Mouse (Mus musculus) layer of hippocampus, adult 9-10 months (tissue): ENCODE measurements at regions not wholly inside any gene's neighbourhood (a gene's known extent, or its start where the extent isn't known, plus 50 kb on each side); places are given as distances from the start of the nearest gene placed in this dataset.
A peak's percentile ranks its signal among the peaks of the same experiment; 100 is the strongest.

Experiments used
- DNase-seq: peaks from one replicate; pipeline ENCODE4 v3.0.0; 2022; ENCODE audit warnings: low spot score

DNA sequence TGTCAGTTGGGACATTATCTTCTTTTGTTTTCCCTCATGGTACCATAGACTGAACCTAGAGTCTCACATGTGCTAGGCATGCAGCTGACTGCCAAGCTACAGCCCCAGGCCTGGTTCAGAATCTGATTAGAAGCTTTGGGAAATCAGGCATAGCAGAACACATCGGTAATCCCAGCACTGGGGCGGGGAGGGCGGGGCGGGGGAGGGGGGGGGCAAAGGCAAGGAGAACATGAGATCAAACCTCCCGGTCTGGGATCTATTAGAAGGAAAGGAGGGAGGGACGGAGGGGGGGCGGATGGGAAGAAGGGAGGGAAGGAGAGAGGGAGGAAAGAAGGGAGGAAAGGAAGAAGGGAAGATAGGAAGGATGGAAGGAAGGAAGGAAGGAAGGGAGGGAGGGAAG lies 617.5 kb downstream of the Epha4 start:
- no peak for DNase-seq

DNA sequence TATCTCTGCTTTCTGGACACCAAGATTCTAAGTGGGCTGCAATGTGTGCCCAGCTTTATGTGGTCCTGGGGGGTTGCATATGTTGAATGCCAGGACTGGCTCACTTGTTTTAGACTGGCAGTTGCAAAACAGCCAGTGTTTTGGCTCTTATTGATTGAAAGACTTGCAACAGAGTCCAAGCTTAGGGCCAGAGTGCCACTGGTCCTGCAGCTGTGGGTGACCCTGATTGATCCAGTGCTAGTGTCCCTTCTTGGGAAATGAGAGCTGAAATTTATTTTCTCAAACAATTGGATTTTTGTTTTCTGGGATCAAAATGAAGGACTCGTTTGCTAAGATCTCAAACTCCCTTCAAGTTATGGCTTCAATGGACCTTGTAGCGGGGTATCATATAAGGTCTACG lies 603.4 kb downstream of the Epha4 start:
- DNase-seq = no peak

DNA sequence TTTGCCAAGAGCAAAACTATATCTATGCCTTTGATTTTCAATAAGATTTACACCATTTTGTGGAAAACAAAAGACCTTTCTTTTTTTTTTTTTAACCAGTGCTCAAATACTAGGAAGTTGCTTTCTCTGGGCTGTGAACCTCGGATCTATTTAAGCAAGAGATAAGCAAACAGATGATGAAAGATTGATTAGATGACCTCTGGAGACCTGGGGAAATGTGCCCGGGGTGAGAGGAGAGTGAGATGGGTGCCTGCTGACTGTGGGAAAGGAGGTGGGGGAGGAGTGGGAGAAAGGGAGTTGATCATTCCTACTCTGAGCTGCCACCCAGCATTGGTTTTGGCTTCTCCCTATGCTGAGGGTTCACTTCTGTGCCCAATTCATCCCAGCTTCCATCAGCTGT lies 595.3 kb downstream of the Epha4 start:
- no peak for DNase-seq

DNA sequence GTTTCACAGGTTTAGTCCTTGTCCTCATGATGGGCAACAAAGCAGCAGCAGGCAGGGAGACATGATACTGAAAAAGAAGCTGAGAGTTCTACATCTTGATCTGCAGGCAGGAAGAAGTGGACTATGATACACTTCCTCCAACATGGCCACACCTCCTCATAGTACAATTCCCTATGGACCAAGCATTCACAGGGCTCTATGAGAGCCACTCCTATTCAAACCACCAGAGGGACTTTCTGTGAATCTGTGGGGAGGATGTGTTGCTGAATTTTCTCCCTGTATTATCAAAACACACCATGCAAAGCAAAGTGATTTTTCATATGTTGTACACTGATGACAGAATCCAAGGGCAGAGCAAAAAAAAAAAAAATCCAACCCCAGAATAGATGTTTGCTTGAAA lies 594.3 kb downstream of the Epha4 start:
- DNase-seq = no peak

DNA sequence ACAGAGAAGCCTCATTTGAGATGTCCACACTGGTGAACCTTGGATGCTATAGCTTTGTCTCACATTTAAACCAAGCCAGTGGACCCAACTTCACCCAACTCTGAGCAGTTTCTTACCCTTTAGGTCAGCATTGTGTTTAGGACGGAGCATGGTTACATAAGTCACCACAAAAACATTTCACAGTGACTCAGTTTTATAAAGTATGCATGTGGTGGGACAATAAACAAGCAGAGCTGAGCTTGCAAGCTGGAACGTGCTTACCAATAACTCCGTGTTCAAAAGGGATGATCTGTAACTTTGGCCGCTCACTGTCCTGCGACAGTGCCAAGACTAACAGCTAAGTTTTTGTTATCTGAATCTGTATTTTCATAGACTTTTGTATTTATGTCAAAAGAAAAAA lies 587.8 kb downstream of the Epha4 start:
- no peak for DNase-seq

DNA sequence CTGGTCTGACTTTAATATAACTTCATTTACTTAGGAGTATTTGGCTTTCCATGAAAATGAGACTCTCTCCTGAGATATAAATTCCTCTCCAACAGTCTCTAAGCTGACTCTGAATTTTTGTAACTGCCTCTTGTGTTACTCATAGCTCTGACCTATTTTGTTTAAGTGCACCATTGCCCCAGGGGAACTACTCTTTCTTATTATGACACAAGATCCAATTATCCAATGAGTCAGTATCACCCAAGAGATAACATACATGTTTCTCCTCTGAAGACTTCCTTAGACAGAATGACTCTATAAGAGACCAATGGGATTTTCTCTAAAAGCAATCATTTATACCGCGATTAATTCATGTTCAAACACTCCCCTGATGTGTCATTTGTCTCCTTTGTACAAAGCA lies 586.9 kb downstream of the Epha4 start:
- no peak for DNase-seq

DNA sequence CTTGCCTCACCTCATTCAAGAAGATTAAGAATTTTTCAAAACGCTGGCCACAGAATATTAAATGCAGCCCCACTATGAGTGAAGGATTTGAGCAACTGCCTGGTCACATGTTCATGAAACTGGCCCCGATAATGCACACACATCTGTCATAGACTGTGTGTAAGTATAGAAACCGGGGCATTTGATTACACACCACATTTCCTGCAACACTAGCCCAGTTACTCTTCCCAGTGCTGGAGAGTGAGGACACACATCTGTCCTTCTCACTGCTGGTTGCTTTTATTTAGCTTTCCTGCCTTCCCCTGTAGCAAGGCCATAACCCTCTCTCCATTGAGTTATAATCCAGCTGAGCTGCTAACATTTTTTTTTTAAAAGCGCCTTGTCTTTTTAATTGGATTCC lies 581.4 kb downstream of the Epha4 start:
- no peak for DNase-seq

DNA sequence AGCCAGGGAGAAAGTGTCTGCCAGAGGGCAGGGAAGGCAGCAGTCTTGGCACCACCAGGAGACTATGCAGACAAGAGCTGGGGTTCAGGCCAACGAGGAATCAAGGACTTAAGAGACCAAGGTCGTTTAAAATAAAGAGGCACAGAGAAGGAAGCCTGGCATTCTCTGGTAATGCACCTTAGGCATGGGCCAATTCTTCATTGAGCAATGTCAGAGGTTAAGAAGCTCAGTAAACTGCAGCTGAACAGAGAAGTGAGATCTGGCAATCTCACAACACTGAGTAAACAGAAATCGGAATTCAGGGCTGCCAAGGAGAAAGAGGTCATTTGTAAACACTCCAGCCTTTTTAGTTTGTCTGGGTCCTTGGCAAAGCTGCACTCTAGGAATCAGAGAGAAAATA lies 572.2 kb downstream of the Epha4 start:
- DNase-seq = peak; percentile 1

DNA sequence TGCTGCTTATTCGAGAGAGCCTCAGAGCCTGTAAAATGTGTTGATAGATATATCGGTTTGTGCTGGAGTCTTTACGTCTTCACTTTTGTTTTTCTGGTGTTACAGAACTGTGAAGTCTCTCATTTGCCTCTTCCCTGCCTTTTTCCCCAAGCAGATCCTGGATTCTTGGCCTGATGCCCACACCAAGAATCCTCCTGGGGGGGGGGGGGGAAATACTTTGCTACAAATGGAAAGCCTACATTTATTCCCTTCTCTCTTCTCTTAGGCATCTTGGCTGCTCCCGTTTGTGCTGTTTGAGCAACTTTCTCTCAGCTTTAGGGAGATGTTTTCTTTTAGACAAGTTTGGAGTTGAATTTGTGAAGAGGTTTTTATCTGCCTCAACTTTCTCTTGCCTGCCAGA lies 570.8 kb downstream of the Epha4 start:
- DNase-seq = no peak

DNA sequence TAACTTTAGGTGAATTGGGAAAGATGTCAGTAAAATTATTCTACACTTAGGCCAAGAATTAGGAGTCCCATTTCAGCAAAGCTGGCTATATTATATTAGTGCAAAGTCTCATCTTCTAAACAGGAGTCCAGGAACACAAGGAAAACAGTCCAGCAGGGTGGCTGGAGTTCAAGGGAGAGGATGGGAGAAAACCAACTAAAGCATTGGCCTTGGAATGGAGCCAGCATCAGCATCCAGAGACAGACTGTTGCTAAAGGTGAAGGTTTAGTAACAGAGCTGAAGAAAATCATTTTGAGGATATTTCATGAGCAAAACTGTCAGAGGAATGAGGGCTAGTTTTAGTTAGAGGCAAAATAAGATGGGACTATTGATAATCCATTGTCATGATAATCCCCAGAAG lies 559.9 kb downstream of the Epha4 start:
- no peak for DNase-seq

DNA sequence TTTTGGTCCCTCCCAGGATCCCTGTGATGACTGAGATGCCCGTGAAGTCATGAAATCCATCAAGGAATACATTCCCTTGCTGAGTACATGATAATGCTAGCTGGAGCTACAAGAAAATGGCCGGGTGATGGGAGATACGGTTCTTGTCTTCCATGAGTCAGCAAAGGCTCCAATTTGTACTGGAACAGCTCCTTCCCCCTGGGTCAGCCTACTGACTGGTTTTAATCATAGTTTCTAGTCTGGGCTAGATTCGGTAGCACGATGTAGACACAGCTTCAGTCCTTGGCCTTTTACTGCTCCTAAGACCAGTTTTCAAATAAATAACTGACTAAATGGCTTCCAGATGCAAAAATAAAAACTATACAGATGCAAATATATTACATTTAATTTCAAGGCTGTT lies 557.5 kb downstream of the Epha4 start:
- DNase-seq = no peak

DNA sequence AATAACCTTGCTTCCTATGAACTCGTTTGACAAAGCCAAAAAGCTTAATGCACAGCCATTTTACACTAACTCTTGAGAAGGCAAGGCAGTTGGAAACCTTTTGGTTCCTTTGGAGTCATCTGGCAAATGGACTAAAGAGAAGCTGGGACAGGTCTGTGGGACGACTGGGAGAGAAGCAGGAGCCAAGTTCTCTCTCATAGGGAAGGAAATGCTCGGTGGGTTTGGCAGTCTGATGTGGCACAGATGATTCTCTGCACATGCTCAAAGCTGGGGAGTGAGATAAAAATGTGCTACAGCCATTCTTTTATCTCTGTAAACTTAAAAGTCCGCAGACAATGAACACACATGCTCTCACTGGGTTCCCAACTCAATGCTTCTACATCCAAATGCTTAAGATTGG lies 556.2 kb downstream of the Epha4 start:
- DNase-seq = no peak

DNA sequence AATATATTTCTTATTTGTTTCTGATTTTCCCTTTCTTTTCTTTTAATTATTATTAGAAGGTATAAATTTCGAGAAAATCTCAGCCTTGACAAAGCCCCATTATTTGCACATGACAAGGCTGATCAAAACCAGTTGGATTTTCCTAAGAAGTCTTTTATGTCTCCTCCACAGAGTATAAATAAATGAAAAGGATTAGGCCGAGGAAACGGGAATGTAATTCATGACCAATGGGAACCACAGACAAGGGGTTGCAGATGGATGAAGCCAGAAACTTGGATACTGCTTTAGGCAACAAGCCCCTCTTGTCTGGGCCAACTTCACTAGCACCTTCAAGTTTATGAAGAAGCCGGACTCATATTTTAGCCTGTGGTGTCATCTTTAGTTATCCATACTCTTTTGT lies 542.4 kb downstream of the Epha4 start:
- no peak for DNase-seq

DNA sequence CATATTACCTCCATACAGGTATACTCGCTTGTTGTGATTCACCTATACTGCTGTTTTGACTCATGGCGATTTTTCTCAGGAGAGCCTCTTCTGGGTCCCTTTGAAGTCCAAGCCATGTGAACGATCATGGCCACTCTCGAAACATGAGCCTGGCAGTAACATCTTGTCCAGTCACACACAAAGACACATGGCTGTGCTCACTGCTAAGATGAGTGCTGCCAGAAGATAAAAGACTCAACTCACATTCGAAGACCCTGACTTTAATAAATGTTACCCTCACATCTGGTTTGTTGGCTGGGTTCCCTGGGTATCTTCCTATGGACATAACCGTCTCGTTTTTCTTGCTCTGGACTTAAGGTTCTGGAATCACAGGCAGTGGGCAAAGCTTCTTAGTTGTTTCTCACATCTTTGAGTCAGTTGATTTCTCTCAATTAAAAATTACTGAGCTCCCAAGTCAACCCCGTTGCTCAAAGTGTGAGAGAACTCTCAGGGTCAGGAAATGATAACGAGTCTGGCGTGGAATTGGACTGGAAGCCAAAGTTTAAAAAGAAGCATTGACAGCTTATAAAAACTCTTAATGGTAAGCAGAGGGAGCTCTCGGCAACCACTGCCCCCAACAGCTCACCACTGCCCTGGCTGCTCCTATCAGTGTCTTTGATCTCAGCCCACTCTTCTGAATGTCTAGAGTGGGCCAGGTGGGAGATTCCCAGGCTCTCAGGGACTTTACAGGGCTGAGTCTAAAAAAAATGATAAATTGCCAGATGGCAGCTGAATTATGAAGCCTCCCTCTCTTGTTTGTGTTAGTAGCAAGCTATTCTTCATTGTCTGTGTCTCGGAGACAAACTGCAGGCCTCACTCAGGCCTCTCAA lies 539.6 kb downstream of the Epha4 start:
- no peak for DNase-seq

DNA sequence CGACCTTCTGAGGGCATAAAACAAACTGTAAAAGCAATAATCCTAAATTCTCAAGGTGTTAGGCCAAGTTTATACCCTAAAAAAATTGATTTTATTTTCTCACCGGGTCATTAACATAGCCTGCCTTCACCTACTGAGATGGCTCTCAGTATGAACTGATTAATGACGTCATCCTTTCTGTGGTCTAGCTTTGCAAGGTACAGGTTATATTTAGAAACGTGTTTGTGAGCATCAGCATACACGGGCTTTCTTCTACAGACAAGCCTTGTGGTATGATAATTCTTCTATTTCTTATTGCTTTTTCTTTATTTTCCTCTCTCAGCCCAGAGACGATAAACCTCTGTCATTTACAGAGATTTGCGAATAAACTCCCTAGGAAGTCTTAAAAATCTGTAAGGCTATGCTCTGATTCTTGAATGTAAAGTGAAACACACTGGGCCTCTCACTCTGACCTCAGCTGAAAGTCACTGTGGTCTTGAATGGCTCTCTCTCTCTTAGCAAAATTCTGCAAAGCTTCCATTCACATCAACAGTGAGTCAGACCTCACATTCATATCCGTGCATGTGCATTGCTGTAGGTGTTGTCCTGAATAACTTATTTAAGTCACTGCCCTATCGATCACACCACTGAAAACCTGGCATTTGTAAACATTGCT lies 534.3 kb downstream of the Epha4 start:
- DNase-seq = no peak

DNA sequence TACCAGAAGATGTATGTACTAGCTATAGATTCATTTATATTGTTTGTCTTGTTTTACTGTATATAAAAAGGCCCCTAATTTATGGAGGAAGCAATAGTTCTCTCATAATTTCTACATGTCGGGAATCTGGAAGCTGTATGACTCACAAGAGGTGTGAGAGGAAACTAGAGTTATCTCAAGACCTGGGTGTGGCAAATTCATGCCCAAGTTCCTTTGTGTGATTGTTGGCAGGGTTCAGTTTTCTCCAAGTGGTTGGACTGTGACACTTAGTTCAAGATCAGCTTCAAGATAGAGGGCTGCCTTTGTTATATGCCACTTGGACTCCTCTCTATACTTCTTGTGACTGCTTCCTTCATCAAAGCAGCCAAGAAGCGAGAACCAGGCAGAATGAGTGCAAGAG lies 521.1 kb downstream of the Epha4 start:
- DNase-seq = no peak

DNA sequence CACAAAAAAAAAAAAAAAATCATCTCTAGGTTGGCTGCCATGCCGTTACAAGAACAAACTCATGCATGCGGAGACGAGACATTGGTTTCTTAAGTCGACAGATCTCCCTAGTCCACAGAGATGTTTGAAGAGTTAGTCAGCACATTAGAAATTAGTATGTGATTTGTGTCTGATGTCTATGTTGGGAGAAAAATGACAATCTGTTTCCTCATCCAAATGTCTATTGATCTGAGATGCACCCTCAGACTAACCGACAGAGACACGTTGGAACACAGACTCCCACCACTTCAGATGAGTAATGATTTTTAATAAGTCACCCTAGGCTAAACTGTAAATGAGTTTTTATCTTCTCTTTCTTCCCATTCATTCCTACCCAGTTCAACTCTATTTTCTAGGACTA lies 506.9 kb downstream of the Epha4 start:
- no peak for DNase-seq

DNA sequence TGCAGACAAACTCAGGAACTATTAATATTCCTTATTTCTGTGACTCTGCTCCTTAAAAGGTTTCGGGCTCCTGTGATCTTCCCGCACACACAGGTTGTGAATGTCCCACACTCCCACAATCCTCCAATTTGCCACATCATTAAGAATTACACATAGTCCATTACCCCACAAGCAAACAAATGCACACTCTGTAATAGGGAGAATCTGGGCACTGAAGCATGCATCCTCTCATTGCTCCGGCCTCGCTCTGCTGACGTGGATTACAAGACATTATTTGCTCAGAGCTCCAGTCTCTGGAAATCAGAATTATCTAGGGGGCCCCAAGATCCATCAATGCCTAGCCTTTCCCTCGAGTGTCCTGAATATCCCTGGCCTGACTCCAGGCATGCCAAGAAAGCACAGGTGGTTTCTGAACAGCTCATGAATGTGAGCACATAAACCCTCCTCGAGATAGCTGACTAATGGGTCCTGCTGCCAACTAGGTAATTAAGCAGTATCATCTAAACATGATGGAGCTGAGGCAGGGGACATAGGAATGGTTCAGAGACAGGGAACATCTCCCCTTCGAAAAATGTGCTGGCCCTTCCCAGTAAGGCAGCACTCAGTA lies 504.2 kb downstream of the Epha4 start:
- DNase-seq = no peak

DNA sequence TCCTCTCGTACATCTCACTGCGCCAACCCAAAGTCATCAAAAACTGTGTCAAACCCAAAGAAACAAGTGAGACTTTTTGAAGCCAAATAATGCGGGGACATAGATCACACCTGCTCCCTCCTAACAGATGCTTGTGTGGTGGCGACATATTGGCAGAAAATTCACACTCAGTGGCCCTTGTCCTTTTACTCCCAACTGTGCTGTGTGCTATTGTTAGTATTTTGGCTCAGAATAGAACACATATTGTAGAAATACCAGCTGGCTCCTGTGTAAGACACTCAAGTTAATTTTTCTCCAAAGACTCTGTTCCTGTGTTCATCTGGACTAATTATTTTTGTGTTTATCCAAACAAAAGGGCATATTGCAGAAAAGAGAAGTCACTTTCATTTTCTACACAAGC lies 487.2 kb downstream of the Epha4 start:
- peak; percentile 45 for DNase-seq

DNA sequence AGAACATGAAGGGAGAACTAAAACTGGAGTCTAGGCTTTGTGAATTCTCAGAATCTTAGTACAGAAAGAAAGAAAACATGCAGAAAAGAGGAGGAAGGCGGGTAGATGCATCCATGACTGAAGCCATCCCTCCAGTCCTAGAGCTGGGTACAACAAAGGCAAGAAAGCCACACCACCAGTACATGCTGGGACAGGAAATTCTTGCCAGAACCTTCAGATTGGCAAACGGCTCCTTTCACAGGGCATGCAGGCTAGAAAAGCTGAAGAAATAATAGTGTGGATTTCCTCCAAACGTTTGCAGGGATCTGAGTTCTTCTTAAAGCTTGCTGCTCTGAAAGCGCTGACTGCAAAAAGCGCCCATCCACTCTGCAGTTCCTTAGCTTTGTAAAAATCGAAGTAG lies 486.7 kb downstream of the Epha4 start:
- DNase-seq = no peak

DNA sequence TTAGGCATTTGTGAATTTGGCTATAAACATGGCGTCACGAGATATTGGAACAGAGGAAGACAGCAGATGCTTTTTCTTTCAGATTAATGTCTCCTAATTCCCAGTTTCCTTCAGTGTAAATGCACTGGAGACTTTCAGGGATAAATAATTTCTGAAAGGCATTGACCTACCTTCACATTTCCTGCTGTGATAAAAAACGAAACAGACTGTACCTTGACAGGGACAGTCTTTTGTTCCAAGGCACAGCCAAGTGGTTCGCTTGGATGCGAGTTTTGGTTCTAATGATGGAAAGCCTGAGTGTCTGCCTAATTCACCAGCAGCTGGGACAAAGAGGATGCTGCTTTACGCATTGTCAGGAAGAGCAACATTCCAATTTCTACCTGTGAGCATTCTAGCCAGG lies 485.8 kb downstream of the Epha4 start:
- no peak for DNase-seq

DNA sequence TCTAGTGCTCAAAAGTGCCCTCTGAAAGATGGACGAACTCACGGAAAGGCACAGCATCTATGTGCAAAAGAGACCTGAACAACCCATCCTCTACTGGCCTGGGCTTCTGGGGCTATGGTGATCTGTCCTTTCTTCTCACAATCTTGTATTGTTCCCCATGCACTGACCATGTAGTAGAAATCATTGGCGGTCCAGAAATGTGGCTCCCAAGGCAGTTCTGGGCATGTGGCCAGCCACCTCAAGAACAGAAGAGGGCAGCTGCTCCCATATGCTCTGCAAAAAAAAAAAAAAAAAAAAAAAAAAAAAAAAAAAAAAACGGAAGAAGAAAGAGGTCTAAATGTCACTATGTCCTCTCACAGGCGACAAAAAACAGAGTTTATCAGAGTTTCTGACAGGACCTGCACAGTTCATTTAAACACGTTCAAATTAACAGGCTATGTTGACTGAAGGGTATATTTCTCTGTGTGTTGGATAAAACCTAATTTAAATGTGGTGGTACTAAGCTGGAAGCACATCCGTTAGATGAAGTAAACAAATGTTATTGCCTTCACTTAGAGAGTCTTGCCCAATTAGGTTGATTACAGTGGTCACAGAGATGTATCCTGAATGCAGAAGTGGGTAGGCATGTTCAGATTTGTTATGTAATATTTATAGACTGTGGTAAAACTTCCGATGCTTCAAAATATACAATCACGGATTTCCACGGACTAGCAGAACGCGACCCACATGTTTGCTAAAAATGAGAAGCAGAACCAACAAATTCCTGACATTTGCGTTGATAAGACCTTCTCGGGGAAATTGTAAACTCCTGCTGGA lies 470.9 kb downstream of the Epha4 start:
- DNase-seq = no peak
